In genomic region chr1:117412349-117412748, GRCm38 (mm10) we compare ENCODE assay signal across 12 mouse cellular contexts.
A peak's percentile ranks its signal among the peaks of the same experiment; 100 is the strongest.
DNase-seq lines count a peak whose midpoint lies in the region; TF ChIP-seq lines count a peak whose summit lies in the region.
"Had no signal": no experiment of that assay in that cellular context is flagged by ENCODE, and none has a peak within 500 bp of the region (broad histone marks: within the 10 kb centered on the region; RNA-seq: fewer than 3 reads in every experiment).

No protein-coding gene starts in this region.

- peak; percentile 2 to 6 for DNase-seq in cerebellum, postnatal 10 days
- no peak for DNase-seq in cerebellum, adult 2 months
- DNase-seq in layer of hippocampus, adult 2 months (ENCODE audit: low spot score in 2 of 2) = no peak
- DNase-seq in layer of hippocampus, adult 9-11 months = no peak
- DNase-seq in 416B (ENCODE audit: low read depth) = peak; percentile 8
- peak; percentile 3 for DNase-seq in brain, adult 2 months (ENCODE audit: low read depth, low spot score)
- no peak for DNase-seq in spleen, postnatal 10 days (ENCODE audit: low spot score in 2 of 2)
- no peak for DNase-seq in gastrocnemius, adult 8-10 months (ENCODE audit: low spot score in 2 of 2)
- DNase-seq: B cell, adult 2 months; heart, adult 2 months had no signal

- H3K4me3 ChIP-seq in cerebellum, adult 2 months (replicated peaks; ENCODE audit: insufficient read depth, low read depth, low read length) = no peak overlapping the region
- H3K4me3 ChIP-seq in layer of hippocampus, adult 2 months = no peak overlapping the region
- H3K4me3 ChIP-seq: embryonic facial prominence, embryonic 15.5 days; heart, adult 2 months; neural tube, embryonic 12.5 days had no signal

- no peak for TF ChIP-seq POLR2A in cerebellum, adult 2 months (IDR thresholded peaks at IDR 0.05; ENCODE audit: borderline replicate concordance, insufficient read depth, low read length)

- no peak overlapping the region for H3K27ac ChIP-seq in cerebellum, adult 2 months (ENCODE audit: insufficient read depth, low read length)
- no peak overlapping the region for H3K27ac ChIP-seq in layer of hippocampus, adult 2 months
- H3K27ac ChIP-seq: embryonic facial prominence, embryonic 15.5 days; heart, adult 2 months; neural tube, embryonic 12.5 days had no signal

- H3K4me1 ChIP-seq in cerebellum, adult 2 months (ENCODE audit: control insufficient read depth, insufficient read depth, low read length) = no peaks in the 10 kb centered on the region
- H3K4me1 ChIP-seq: embryonic facial prominence, embryonic 15.5 days; neural tube, embryonic 12.5 days had no signal

- no peak for TF ChIP-seq CTCF in cerebellum, adult 2 months (IDR thresholded peaks at IDR 0.05; ENCODE audit: borderline replicate concordance, insufficient read depth, low read depth, low read length)
- TF ChIP-seq CTCF in layer of hippocampus, adult 2 months (conservative IDR thresholded peaks at IDR 0.05) = peak; percentile 59

- H3K27me3 ChIP-seq in cerebellum, adult 2 months (ENCODE audit: control insufficient read depth, insufficient read depth, low read length) = no peaks in the 10 kb centered on the region
- H3K27me3 ChIP-seq: embryonic facial prominence, embryonic 15.5 days; neural tube, embryonic 12.5 days had no signal

Comparison
In these comparisons a context has a peak if more than half of its experiments do, and no peak if none do; other contexts are left out.
1. DNase-seq: peak in cerebellum, postnatal 10 days (2 of 2), 416B (single experiment) and brain, adult 2 months (single experiment); none in cerebellum, adult 2 months (0 of 2), layer of hippocampus, adult 2 months (0 of 2), layer of hippocampus, adult 9-11 months (single experiment), spleen, postnatal 10 days (0 of 2) and gastrocnemius, adult 8-10 months (0 of 2).